Mouse (Mus musculus) liver (tissue): Measurements from ENCODE around the gene Sbno1.
"Not testable (repeated sequence)": the region's sequence is repeated elsewhere in the genome, so short reads cannot be mapped to it uniquely, and the experiment has no call there.

ENCODE experiments used
- DNase-seq: peaks from one replicate; pipeline ENCODE4 v3.0.0-alpha.2; 2020; ENCODE audit warnings: mixed read lengths

Sbno1 gene

DNA sequence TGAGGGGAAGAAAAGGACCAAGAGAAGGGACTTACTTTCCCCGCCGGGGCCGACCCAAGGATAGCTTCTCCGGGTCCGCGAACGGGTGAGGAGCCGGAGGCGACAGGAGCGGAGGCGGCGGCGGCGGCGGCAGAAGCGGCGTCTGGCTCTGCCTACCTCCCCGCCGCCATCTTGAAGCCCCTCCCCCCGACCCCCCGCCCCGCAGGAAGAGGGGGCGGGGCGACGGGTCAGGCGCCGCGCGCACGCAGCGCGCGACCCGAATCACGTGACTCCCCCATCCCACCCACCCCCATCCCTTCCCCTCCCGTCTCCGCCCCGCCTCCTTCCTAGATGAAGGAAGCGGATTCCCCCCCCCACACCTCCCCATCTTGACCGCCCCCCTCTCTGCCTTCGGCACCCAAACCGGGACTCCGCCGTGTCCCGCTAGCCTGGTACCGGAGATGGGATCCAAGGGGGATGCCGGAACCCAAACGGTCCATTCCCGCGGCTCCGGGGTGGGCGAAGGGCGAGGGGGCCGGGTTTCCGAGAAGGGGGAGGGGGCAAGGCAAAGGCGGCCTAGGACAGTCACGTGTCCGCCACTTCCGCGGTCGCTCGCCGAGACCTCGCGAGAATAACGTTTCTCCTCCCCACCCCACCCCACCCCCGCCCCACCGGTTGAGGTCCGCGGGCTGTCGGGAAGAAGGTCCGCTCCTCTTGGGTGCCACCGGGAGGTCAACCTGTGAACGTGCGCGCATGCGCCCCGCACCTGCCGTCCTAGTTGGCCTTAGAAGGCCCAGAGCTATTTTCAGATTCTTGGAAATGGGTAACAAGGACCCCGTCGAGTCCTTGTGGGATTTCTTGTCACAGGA is at the start of gene Sbno1:
Gene Sbno1 (minus strand): TSS at position 590 of the 848 bp plus-strand sequence.
- peak; percentile 97 for DNase-seq

DNA sequence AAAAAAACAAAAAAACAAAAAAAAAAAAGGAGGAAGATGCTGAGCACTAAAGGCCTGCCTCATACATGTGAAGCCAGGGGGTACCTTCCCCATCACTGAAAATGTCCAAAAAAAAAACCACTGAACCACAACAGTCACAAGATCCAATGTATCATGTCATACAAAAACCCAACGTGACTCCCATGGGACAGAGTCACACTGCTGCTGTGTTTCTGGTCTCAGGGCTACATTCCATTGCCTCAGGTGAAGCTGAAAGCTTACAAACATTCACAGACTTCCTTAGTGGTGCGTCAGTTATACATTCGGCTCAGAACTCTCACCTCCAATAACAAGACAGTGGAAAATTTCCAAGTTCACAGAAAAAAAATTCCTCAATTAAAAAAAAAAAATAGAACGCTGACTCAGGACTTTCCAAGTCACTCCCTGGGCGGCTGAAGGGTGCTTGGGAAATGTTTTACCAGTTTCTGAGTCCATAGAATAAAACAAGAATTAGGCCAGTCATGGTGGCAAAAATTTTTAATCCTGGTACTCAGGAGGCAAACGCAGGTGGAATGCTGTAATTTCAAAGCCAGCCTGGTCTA is 44.9 kb upstream of the Sbno1 start:
- no peak for DNase-seq

DNA sequence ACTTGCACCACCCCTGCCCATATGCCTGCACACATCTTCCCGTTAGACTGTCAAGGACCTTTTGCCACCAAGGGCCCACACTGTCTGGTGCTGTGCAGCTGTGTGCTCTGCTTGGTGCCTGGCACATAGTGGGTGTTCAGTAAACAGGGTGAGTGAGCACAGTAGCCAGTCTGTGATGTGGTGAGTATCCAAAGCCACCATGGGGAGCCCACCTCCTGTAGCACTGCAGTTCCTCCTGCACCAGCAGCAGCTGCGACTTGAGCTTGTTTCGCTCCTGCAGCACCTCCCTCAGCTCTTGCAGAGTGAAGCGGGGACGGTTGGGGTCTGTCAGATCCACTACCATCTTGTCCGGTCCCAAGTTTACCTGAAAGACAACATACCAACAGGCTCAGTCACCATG is 43.7 kb upstream of the Sbno1 start:
- no peak for DNase-seq

DNA sequence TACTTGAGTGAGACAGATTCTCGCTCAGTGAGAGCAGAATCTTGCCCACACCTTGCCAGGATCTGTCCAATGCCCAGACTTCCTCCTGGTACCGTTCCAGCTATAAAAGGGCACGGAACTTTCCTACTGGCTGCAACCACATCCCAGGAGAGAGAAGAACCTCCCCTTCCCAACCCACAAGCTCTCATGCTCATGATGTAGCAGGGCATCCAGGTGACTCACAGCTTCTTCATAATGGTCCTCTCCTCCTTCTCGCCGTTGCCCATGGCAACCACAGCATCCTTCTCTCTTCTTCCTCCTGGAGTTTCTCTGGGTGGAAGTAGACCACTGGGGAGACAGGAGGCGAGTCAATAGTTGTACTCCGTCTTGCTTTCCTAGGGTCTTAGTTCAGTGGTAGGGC is 42.6 kb upstream of the Sbno1 start:
- no peak for DNase-seq

DNA sequence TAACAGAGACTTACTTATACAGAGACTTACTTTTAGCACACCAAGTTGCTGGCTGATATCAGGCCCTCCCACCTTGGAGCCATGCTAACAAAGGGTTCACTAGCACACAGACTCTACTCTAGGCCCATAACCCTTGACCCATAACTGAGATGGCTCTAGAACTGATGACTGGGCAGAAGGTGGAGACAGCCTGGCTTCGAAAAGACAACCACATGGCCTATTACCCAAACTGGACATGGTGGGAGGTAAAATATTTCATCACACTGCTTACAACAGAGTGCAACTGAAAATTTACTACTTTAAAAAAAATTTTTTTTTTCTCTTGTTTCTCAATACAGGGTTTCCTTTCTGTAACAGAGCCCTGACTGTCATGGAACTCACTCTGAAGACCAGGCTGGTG is 42.0 kb upstream of the Sbno1 start:
- no peak for DNase-seq

DNA sequence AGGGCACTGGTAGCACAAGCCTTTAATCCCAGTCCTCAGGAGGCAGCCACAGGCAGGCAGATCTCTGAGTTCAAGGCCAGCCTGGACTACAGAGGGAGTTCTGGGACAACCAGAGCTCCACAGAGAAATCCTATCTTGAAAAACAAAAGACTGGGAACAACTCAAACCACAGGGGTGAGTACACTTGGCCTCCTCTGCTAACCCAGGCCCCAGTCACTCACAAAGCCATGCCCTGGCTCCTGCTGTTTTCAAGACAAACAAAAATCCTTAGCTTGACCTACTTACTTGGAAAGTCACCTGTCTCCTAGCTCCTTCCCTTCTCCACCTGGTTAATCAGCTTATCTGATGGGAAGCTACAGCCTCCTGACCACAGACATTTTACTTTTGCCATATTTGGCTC is 39.1 kb upstream of the Sbno1 start:
- no peak for DNase-seq

DNA sequence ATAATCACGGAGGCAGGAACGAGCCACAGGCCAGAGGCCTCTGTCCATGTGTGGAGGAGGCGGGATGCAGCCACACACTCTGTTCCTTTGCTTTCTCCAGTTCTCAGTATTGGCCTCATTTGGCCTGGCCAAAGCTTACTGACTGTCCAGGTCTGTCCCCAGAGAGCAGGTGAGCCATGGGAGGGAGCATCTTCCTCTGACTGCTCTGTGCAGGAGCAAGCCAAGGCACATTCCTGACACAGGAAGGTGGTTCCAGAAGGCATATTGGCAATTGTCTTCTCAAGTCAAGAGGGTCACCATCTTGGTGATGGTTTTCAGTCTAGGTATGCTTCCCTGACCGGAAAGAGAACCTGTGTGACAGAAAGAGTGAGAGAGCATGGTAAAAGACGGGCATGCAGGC is 37.7 kb upstream of the Sbno1 start:
- DNase-seq, result no peak

DNA sequence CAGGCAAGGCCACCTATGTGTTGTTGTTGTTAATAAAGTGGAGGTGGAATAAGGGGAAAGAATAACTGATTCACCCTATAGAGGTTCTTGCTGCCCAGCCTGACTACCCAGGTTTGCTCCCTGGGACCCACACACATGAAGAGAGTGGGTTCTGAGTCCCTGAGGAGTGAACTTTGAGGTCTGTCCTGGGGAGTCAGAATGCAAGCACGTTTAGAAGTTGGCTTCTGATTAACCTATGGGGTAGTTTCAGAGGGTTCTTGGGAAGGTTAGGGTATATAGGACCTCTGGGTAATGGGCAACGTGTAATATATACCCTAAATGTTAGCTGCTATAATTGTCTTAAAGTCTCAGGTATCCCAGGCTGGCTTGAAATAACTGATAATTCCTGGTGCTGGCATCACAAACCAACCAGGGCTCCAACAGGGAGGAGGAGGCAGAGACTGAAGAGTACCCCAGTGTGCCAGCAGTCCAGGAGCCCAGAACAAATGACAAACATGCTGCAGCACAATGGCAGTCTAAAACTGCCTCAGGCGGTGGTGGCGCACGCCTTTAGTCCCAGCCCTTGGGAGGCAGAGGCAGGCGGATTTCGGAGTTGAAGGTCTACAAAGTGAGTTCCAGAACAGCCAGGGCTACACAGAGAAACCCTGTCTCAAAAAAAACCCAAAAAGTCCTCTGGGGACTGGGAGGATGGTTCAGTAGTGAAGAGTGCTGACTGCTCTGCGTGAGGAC is 36.7 kb upstream of the Sbno1 start:
- DNase-seq, result no peak

DNA sequence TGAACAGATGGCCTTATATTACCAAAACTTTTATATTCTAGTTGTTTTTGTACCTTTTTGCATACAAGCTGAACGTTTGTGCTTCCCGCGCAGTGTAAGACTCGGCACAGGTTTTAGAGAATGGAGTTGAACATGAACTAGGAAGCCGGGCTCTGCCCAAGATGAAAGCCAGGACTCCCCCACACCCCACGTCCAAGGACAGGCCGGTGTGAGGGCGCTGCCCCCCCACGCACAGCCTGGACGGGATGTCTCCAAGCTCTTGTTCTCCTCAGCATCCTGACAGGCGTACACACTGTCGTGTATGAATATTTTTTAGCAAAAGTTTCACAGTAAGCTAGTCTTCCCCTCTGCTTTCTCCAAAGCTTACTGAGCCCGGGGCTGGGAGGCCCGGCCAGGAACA is 35.1 kb upstream of the Sbno1 start:
- not testable (repeated sequence) for DNase-seq

DNA sequence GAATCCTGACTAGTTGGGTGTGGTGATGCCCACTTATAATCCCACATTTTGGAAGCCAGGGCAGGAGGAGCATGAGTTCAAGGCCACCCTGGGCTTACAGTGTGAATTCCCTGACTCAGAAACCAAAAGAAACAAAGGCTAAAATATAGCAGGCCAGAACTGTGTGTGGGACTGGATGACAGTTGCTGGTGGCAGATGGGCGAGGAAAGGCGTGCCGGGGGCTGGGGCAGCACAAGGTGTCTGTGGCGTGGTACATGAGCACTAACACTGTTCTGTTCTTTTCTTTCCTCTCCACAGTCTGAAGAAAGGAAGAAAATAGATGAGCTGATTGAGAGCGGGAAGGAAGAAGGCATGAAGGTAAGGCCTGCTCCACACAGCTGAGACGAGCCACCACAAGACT is 31.0 kb upstream of the Sbno1 start:
- DNase-seq, result no peak

GRCm38 (mm10) chr5:124454082-124454419 is 28.2 kb upstream of the Sbno1 start:
- no peak for DNase-seq

DNA sequence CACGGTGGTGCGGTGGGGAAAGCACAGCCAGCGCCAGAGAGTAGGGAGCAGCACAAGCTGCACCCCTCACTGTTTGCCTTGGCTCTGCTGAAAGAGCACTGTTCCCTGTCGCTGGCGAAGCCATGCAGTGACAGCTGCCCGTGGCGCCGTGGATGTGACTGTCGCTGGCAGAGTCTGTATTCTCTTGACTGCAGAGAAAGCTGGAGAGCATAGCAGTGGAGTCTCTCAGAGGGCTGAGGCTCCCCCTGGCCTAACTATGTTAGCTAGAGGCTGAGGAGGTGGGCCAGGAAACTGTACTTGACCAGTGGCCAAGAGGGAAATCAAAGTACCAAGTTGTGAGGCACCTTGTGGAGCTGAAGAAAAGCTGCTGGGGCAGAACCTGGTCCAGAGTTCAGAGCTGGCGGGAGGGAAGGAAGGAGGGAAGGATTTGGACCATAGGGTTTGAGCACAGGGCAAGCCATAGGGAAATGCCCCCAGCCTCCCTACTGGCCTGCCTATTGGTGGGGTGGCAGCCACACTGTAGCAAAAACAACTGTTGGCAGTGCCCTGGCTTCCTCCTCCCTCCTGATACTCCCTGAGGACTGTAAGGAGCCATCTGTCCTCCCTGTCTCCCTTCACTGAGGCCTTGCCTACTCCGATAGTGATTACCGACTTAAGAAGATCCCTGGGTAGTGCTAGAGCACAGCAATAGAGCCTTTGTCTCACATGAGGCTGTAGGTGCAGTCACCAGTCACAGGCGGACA is 27.7 kb upstream of the Sbno1 start:
- DNase-seq, result no peak

GRCm38 (mm10) chr5:124452494-124453228 is 26.9 kb upstream of the Sbno1 start:
- no peak for DNase-seq

GRCm38 (mm10) chr5:124450641-124451340 is 25.0 kb upstream of the Sbno1 start:
- peak; percentile 65 for DNase-seq

DNA sequence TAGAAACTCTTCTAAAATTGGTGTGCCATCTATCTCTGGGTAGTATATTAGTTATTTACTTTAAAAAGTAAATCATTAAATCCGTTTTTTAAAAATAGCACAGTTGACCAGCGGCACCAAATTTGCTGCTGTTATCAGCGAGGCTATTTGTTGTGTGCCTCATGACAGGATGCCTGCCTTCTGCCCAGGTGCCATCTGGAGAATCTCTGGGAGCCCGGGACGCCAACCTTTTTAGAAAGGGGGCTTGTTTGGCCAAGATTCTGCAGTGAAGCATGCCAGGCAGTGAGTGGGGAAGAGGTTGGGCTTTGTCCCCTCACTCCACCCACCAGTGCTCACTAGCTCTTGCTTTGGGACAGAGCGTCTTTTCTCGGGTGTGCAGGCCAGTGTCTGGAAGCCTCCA is 24.2 kb upstream of the Sbno1 start:
- no peak for DNase-seq

DNA sequence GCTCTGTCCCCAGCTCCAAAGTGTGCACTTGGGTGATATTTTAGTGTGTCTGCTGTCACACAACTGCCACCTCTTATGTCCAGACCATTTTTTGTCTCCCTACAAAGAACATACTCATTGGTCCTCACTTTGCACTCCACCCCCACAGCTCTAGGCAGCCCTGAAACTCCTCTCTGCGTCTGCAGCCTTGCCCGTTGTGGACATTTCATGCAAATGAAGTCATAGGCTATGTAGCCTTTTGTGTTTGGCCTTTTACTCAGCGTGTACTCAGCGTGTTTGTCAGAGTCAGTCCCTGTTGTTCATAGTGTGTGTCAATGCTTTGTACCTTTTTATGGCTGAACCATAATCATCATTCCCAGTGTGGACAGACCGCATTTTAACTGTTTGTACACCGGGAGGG is 23.7 kb upstream of the Sbno1 start:
- DNase-seq, result no peak

GRCm38 (mm10) chr5:124446301-124446881 is 20.6 kb upstream of the Sbno1 start:
- DNase-seq, result peak; percentile 89

DNA sequence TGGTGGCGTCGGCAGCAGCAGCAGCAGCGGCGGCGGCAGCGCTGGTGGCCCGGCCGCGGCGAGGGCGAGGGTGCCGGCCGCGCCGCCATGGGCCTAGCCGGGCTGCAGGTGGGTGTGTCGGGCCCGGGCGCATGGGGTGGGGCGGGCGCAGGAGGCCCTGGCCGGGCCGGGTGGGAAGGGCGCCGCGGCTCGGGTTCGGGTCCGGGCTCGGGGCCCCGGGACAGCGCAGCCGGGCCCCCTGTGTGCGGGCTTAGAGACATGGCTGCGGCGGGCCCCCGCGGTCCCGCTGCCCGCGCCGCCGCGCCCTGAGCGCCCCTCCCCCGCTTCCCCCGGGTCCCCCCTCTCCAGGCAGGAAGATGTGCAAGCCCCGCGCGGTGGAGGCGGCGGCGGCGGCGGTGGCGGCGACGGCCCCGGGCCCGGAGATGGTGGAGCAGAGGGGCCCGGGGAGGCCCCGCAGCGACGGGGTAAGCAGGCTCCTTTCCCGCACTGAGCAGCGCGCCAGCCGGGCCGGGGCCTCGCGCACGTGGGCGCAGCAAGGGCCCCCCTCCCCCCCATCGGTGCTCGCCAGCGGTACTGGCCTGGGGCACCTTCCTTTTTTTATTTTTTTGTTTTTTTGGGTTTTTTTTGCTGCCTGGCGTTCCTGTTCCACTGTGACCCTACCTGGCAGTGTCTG is 20.0 kb upstream of the Sbno1 start:
- DNase-seq, result peak; percentile 79

- peak; percentile 85 for DNase-seq
Measured at GRCm38 (mm10) chr5:124444661-124445561, 19.1 kb upstream of the Sbno1 start.

GRCm38 (mm10) chr5:124444208-124444607 is 18.4 kb upstream of the Sbno1 start:
- DNase-seq, result no peak
